Mouse (Mus musculus): Measurements from ENCODE around the gene Qrich2.

Qrich2 gene

GRCm38 (mm10) chr11:116491338-116491737 lies 25.3 kb upstream of the Qrich2 start:
- in situ Hi-C loops (cut with MboI; ENCODE audit: unreplicated experiment in 2 of 2): loop anchor here in 1 of 2 experiments (10.0 kb wide), 1 partner anchor 133 kb away; the partner anchor contains the start of gene Rhbdf2

GRCm38 (mm10) chr11:116490232-116491107 lies 24.4 kb upstream of the Qrich2 start:
- in situ Hi-C loops (cut with MboI; ENCODE audit: unreplicated experiment in 2 of 2): loop anchor here in 1 of 2 experiments (10.0 kb wide), 1 partner anchor 134 kb away; the partner anchor contains the start of gene Rhbdf2

GRCm38 (mm10) chr11:116489771-116490231 lies 23.8 kb upstream of the Qrich2 start:
- in situ Hi-C loops (cut with MboI; ENCODE audit: unreplicated experiment in 2 of 2): loop anchor here in 1 of 2 experiments (10.0 kb wide), 1 partner anchor 135 kb away; the partner anchor contains the start of gene Rhbdf2

- in situ Hi-C loops (cut with MboI; ENCODE audit: unreplicated experiment in 2 of 2): no loop called here
These were observed 22.8 kb upstream of the Qrich2 start for GRCm38 (mm10) chr11:116488693-116489375.

- in situ Hi-C loops (cut with MboI; ENCODE audit: unreplicated experiment in 2 of 2): no loop called here
These were observed 22.2 kb upstream of the Qrich2 start for GRCm38 (mm10) chr11:116488207-116488606.

- in situ Hi-C loops (cut with MboI; ENCODE audit: unreplicated experiment in 2 of 2): no loop called here
These were observed 18.2 kb upstream of the Qrich2 start for GRCm38 (mm10) chr11:116484261-116484660.

- in situ Hi-C loops (cut with MboI; ENCODE audit: unreplicated experiment in 2 of 2): no loop called here
These were observed 15.7 kb upstream of the Qrich2 start for GRCm38 (mm10) chr11:116481776-116482175.

- in situ Hi-C loops (cut with MboI; ENCODE audit: unreplicated experiment in 2 of 2): no loop called here
These were observed 14.9 kb upstream of the Qrich2 start for GRCm38 (mm10) chr11:116480975-116481374.

- in situ Hi-C loops (cut with MboI; ENCODE audit: unreplicated experiment in 2 of 2): no loop called here
These were observed 13.8 kb upstream of the Qrich2 start for GRCm38 (mm10) chr11:116479832-116480231.

- in situ Hi-C loops (cut with MboI; ENCODE audit: unreplicated experiment in 2 of 2): no loop called here
These were observed 12.9 kb upstream of the Qrich2 start for GRCm38 (mm10) chr11:116478978-116479377.

- in situ Hi-C loops (cut with MboI; ENCODE audit: unreplicated experiment in 2 of 2): no loop called here
These were observed 11.2 kb upstream of the Qrich2 start for GRCm38 (mm10) chr11:116477160-116477759.

- in situ Hi-C loops (cut with MboI; ENCODE audit: unreplicated experiment in 2 of 2): no loop called here
These were observed 10.7 kb upstream of the Qrich2 start for GRCm38 (mm10) chr11:116476696-116477095.

GRCm38 (mm10) chr11:116476041-116476440 lies 10.0 kb upstream of the Qrich2 start:
- in situ Hi-C loops (cut with MboI; ENCODE audit: unreplicated experiment in 2 of 2): no loop called here

- in situ Hi-C loops (cut with MboI; ENCODE audit: unreplicated experiment in 2 of 2): no loop called here
These were observed 6.2 kb upstream of the Qrich2 start for GRCm38 (mm10) chr11:116472275-116472674.

- in situ Hi-C loops (cut with MboI; ENCODE audit: unreplicated experiment in 2 of 2): no loop called here
These were observed 4.9 kb upstream of the Qrich2 start for GRCm38 (mm10) chr11:116470896-116471295.

- in situ Hi-C loops (cut with MboI; ENCODE audit: unreplicated experiment in 2 of 2): no loop called here
These were observed 4.2 kb upstream of the Qrich2 start for GRCm38 (mm10) chr11:116470249-116470648.

- in situ Hi-C loops (cut with MboI; ENCODE audit: unreplicated experiment in 2 of 2): loop anchor here in 1 of 2 experiments (10.0 kb wide), 3 partner anchors 324 to 744 kb away; partner anchors contain the start of genes Recql5 and Sap30bp
These were observed 2.3 kb upstream of the Qrich2 start for GRCm38 (mm10) chr11:116468338-116468737.

- in situ Hi-C loops (cut with MboI; ENCODE audit: unreplicated experiment in 2 of 2): loop anchor here in 1 of 2 experiments (10.0 kb wide), 3 partner anchors 319 to 739 kb away; partner anchors contain the start of genes Recql5 and Sap30bp
These were observed 2.2 kb downstream of the Qrich2 start for GRCm38 (mm10) chr11:116463833-116464232.

GRCm38 (mm10) chr11:116463338-116463737 lies 2.7 kb downstream of the Qrich2 start:
- in situ Hi-C loops (cut with MboI; ENCODE audit: unreplicated experiment in 2 of 2): loop anchor here in 1 of 2 experiments (10.0 kb wide), 3 partner anchors 319 to 739 kb away; partner anchors contain the start of genes Recql5 and Sap30bp

- in situ Hi-C loops (cut with MboI; ENCODE audit: unreplicated experiment in 2 of 2): loop anchor here (5.0 to 10.0 kb wide), 5 partner anchors 237 to 735 kb away; partner anchors contain the start of genes Recql5 (in 1 of the 2), Sap30bp (in 1 of the 2) and Smim6 (in 1 of the 2)
These were observed 6.3 kb downstream of the Qrich2 start for GRCm38 (mm10) chr11:116459786-116460185.
